Mouse (Mus musculus): ENCODE measurements around the gene Mesp1. TPM values are rescaled to one million over a fixed set of nuclear protein-coding genes. Genes with fewer than 3 reads are reported as not detected.
"Not testable (repeated sequence)": the region's sequence is repeated elsewhere in the genome, so short reads cannot be mapped to it uniquely, and the experiment has no call there.

Mesp1 gene
- polyA plus RNA-seq, 1 experiment = 0.04 TPM

- no peaks in the 10 kb centered on the region for H3K27me3 ChIP-seq (ENCODE audit: control insufficient read depth)
- TF ChIP-seq GATA1 (IDR thresholded peaks at IDR 0.05; ENCODE audit: low read length) = no peak
- no peak for TF ChIP-seq TAL1 (IDR thresholded peaks at IDR 0.05; ENCODE audit: low read length)
- no peak overlapping the region for H3K4me3 ChIP-seq (replicated peaks)
- H3K36me3 ChIP-seq (ENCODE audit: control insufficient read depth) = no peaks in the 10 kb centered on the region
- H3K4me1 ChIP-seq (ENCODE audit: control insufficient read depth) = no peaks in the 10 kb centered on the region
- no peaks in the 10 kb centered on the region for H3K9me3 ChIP-seq (ENCODE audit: control insufficient read depth, low read length)
These were observed 6.7 kb upstream of the Mesp1 start for GRCm38 (mm10) chr7:79800336-79800735.

- H3K9me3 ChIP-seq (ENCODE audit: control insufficient read depth, low read length) = no peaks in the 10 kb centered on the region
- TF ChIP-seq GATA1 (IDR thresholded peaks at IDR 0.05; ENCODE audit: low read length) = no peak
- TF ChIP-seq TAL1 (IDR thresholded peaks at IDR 0.05; ENCODE audit: low read length) = no peak
- no peaks in the 10 kb centered on the region for H3K4me1 ChIP-seq (ENCODE audit: control insufficient read depth)
- H3K36me3 ChIP-seq (ENCODE audit: control insufficient read depth) = no peaks in the 10 kb centered on the region
- peaks cover 4% of the 10 kb centered on the region for H3K27me3 ChIP-seq (ENCODE audit: control insufficient read depth)
- no peak overlapping the region for H3K4me3 ChIP-seq (replicated peaks)
These were observed 5.9 kb upstream of the Mesp1 start for GRCm38 (mm10) chr7:79799506-79799905.

DNA sequence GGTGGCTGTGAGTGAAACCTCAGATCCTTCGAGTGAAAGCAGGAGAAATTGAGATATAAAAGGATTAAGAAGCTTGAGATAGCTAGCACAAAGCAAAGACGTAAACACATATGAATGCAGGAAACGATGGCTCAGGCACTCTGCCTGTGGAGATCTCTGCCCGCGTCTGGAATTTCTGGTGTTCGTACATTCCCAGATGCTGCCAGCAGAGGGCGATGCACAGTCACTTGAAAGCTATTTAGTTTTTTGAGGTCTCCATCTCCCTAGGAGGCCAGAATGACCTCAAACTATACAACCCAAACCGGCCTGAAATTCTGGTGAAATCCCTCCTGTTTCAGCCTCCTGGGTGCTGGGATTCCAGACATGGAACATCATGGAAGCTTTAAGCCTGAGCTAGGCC is 5.5 kb upstream of the Mesp1 start:
- H3K36me3 ChIP-seq (ENCODE audit: control insufficient read depth) = no peaks in the 10 kb centered on the region
- H3K27me3 ChIP-seq (ENCODE audit: control insufficient read depth) = peaks cover 8% of the 10 kb centered on the region
- H3K4me1 ChIP-seq (ENCODE audit: control insufficient read depth) = no peaks in the 10 kb centered on the region
- no peak overlapping the region for H3K4me3 ChIP-seq (replicated peaks)
- no peaks in the 10 kb centered on the region for H3K9me3 ChIP-seq (ENCODE audit: control insufficient read depth, low read length)
- no peak for TF ChIP-seq TAL1 (IDR thresholded peaks at IDR 0.05; ENCODE audit: low read length)
- no peak for TF ChIP-seq GATA1 (IDR thresholded peaks at IDR 0.05; ENCODE audit: low read length)

DNA sequence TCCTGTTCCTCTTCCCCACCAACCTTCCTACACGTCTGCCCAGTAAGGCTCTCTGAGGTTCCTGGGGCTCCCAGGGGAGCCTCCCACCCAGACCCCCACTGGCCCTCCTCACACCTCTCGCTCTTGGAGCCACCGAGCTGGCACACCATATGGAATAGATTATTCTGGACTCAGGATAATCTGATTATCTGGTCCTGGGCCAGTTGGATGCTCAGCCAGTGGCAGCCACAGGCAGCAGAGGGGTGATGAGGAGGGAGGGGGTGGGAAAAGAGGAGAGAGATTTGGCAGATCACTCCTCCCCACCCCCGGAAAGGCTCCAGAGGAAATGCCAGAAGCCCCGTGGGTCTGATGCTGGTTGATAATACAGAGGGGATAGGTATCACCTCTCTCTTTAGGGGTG is 5.0 kb upstream of the Mesp1 start:
- H3K4me1 ChIP-seq (ENCODE audit: control insufficient read depth) = no peaks in the 10 kb centered on the region
- peaks cover 12% of the 10 kb centered on the region for H3K27me3 ChIP-seq (ENCODE audit: control insufficient read depth)
- no peaks in the 10 kb centered on the region for H3K9me3 ChIP-seq (ENCODE audit: control insufficient read depth, low read length)
- no peaks in the 10 kb centered on the region for H3K36me3 ChIP-seq (ENCODE audit: control insufficient read depth)
- TF ChIP-seq TAL1 (IDR thresholded peaks at IDR 0.05; ENCODE audit: low read length) (no peak), GATA1 (IDR thresholded peaks at IDR 0.05; ENCODE audit: low read length) (no peak)
- no peak overlapping the region for H3K4me3 ChIP-seq (replicated peaks)

GRCm38 (mm10) chr7:79792635-79793421 is 760 bp downstream of the Mesp1 start:
- TF ChIP-seq GATA1 (IDR thresholded peaks at IDR 0.05; ENCODE audit: low read length) (no peak), TAL1 (IDR thresholded peaks at IDR 0.05; ENCODE audit: low read length) (no peak)
- Histone ChIP-seq H3K4me3 (replicated peaks) (peak overlapping the region; percentile 29), H3K9me3 (ENCODE audit: control insufficient read depth, low read length) (no peaks in the 10 kb centered on the region; the same call in 1 of the 2 replicates), H3K4me1 (ENCODE audit: control insufficient read depth) (peaks cover 9% of the 10 kb centered on the region), H3K36me3 (ENCODE audit: control insufficient read depth) (no peaks in the 10 kb centered on the region), H3K27me3 (ENCODE audit: control insufficient read depth) (peaks cover 47% of the 10 kb centered on the region)

GRCm38 (mm10) chr7:79789812-79790211 is 3.8 kb downstream of the Mesp1 start:
- H3K4me3 ChIP-seq (replicated peaks); H3K4me1 ChIP-seq (ENCODE audit: control insufficient read depth); H3K36me3 ChIP-seq (ENCODE audit: control insufficient read depth); H3K9me3 ChIP-seq (ENCODE audit: control insufficient read depth, low read length): not testable (repeated sequence)
- peaks cover 46% of the 10 kb centered on the region for H3K27me3 ChIP-seq (ENCODE audit: control insufficient read depth)

- TF ChIP-seq GATA1 (IDR thresholded peaks at IDR 0.05; ENCODE audit: low read length) = no peak
- no peak for TF ChIP-seq TAL1 (IDR thresholded peaks at IDR 0.05; ENCODE audit: low read length)
- Histone ChIP-seq H3K9me3 (ENCODE audit: control insufficient read depth, low read length) (no peaks in the 10 kb centered on the region), H3K4me1 (ENCODE audit: control insufficient read depth) (no peaks in the 10 kb centered on the region), H3K4me3 (replicated peaks) (no peak overlapping the region), H3K36me3 (ENCODE audit: control insufficient read depth) (no peaks in the 10 kb centered on the region), H3K27me3 (ENCODE audit: control insufficient read depth) (peaks cover 14% of the 10 kb centered on the region)
These were observed 7.3 kb downstream of the Mesp1 start for GRCm38 (mm10) chr7:79786295-79786694.

GRCm38 (mm10) chr7:79782516-79782855 is 11.1 kb downstream of the Mesp1 start:
- Histone ChIP-seq H3K9me3 (ENCODE audit: control insufficient read depth, low read length) (no peaks in the 10 kb centered on the region), H3K4me1 (ENCODE audit: control insufficient read depth) (peaks cover 3% of the 10 kb centered on the region; the same call in 1 of the 2 replicates), H3K27me3 (ENCODE audit: control insufficient read depth) (peaks cover under 1% of the 10 kb centered on the region; the same call in 1 of the 2 replicates), H3K4me3 (replicated peaks) (no peak overlapping the region), H3K36me3 (ENCODE audit: control insufficient read depth) (no peaks in the 10 kb centered on the region)
- TF ChIP-seq GATA1 (IDR thresholded peaks at IDR 0.05; ENCODE audit: low read length) = no peak
- no peak for TF ChIP-seq TAL1 (IDR thresholded peaks at IDR 0.05; ENCODE audit: low read length)

DNA sequence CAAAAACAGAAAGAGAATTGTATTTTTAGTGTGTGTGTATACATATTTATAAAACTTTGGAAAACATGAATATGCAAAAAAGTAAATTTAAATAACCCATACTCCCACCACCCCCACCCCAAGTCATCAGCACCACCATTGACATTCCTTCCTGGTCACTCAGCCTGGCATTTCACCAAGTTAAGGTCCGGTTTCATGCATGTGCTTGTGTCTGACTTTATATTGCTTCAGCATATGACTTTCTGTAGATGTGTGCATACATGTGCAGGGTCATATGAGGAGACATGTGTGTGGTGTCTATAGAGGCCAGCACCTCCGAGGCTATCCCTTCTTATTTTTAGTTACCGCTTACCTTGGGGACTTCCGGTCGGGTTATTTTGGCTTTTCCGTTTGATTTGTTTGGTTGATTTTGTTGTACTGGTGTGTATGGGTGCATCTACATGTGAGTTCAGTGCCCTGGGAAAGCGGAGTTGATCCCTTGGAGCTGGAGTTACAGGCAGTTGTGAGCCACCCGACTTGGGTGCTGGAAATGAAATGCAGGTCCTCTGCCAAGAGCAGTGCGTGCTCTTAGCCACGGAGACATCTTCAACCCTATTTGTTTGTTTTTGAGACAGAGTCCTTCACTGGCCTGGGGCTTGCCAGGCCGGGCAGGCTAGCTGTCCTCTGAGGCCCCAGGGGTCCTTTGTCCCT is 11.6 kb downstream of the Mesp1 start:
- Histone ChIP-seq H3K4me3 (replicated peaks) (no peak overlapping the region), H3K36me3 (ENCODE audit: control insufficient read depth) (no peaks in the 10 kb centered on the region), H3K27me3 (ENCODE audit: control insufficient read depth) (no peaks in the 10 kb centered on the region), H3K4me1 (ENCODE audit: control insufficient read depth) (peaks cover 3% of the 10 kb centered on the region; the same call in 1 of the 2 replicates), H3K9me3 (ENCODE audit: control insufficient read depth, low read length) (no peaks in the 10 kb centered on the region)
- TF ChIP-seq GATA1 (IDR thresholded peaks at IDR 0.05; ENCODE audit: low read length) = no peak
- no peak for TF ChIP-seq TAL1 (IDR thresholded peaks at IDR 0.05; ENCODE audit: low read length)

All from erythroblast, embryonic 14.5 days (primary cell).